Mouse (Mus musculus) cerebellum, adult 8-10 months (tissue): ENCODE measurements at regions not wholly inside any gene's neighbourhood (a gene's known extent, or its start where the extent isn't known, plus 50 kb on each side); places are given as distances from the start of the nearest gene placed in this dataset.

ENCODE experiments used
- DNase-seq: peaks from one replicate; pipeline ENCODE4 v3.0.0; 2022

- DNase-seq, result no peak
Measured at GRCm38 (mm10) chr4:152913497-152913896, 435.8 kb upstream of the Kcnab2 start.

DNA sequence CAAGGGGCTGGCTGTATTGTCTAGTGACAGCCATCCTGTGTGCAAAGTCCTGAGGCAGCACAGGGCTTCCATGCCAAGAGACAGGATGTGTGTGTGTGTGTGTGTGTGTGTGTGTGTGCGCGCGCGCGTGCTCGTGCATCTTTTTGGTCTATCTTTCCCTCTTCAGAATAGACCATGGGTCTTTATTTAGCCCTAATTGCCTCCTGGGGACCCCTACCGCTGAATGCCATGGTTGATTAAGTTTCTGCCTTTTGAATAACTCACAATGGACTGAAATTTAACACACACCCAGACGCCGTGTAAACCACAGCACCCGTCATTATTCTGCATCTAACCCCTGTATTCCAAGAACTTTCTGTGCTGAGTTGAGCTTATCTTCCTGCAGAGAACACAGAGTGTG, 435.2 kb upstream of the Kcnab2 start:
- no peak for DNase-seq

DNA sequence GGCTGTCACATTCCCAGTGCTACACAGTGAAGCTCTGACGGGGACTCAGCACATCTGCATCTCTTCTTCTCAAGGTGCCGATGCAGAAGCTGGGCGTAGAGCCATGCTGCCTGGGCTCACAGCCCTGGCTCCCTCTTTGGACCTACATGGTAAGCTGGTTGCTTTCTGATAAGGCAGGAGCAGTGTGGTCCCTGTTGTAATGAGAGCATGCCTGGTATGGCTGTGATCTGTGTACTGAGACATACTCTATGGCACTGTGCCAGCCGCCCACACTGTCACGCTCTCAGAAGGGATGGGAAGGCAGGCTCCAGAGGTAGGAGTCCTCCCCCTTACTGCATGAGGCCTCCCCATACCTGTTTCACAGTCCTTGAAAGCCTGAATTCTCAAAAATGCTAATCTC, 430.6 kb upstream of the Kcnab2 start:
- no peak for DNase-seq

GRCm38 (mm10) chr4:152902851-152903250, 425.2 kb upstream of the Kcnab2 start:
- no peak for DNase-seq

- DNase-seq, result no peak
Measured at GRCm38 (mm10) chr4:152900049-152900448, 422.4 kb upstream of the Kcnab2 start.

- no peak for DNase-seq
Measured at GRCm38 (mm10) chr4:152895076-152895475, 417.4 kb upstream of the Kcnab2 start.

DNA sequence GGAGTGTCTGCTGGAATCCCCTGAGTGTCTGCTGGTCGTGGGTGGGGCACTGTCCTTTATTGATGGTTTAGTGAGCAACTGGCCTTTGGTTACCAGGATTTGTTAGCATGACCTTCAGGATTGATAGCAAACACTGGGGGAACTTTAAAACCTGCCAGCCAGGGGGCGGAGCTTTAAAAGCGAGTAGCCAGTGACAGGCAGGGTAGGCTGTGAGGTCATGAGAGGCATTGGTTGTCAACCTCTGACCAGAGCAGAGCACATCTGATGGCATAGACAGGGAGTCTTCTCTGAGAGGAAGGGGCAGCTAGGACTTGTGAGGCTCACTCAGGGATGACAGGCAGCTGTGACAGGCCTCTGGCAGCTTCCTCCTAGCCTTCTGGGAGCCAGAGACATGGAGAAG, 415.3 kb upstream of the Kcnab2 start:
- DNase-seq, result no peak

GRCm38 (mm10) chr4:152889211-152889610, 411.5 kb upstream of the Kcnab2 start:
- DNase-seq, result no peak

GRCm38 (mm10) chr4:152888306-152888705, 410.6 kb upstream of the Kcnab2 start:
- DNase-seq, result no peak

DNA sequence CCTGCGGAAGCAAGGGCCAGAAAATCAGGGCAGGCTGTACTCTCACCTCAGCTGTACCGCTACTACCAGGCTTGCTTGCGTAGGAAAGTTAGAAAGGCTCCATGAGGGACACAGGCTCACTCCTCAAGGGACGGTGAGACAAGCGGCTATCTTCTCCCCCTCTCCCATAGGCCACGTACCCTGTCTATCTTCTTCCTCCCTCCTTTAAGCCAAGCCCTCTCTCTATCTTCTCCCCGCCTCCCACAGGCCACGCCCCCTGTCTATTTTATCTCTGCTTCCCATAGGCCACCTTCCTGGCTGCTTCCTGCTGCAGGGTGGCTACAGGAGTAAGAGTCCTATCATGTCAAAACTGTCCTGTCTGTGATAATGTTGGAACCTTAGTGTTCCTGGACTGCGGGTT, 409.1 kb upstream of the Kcnab2 start:
- DNase-seq, result no peak

GRCm38 (mm10) chr4:152881433-152881930, 403.8 kb upstream of the Kcnab2 start:
- no peak for DNase-seq

- DNase-seq, result no peak
Measured at GRCm38 (mm10) chr4:152880368-152880767, 402.7 kb upstream of the Kcnab2 start.

GRCm38 (mm10) chr4:152878941-152879340, 401.3 kb upstream of the Kcnab2 start:
- DNase-seq, result no peak

- DNase-seq, result no peak
Measured at GRCm38 (mm10) chr4:152878401-152878800, 400.7 kb upstream of the Kcnab2 start.

GRCm38 (mm10) chr4:152870046-152870445, 392.4 kb upstream of the Kcnab2 start:
- DNase-seq, result no peak

DNA sequence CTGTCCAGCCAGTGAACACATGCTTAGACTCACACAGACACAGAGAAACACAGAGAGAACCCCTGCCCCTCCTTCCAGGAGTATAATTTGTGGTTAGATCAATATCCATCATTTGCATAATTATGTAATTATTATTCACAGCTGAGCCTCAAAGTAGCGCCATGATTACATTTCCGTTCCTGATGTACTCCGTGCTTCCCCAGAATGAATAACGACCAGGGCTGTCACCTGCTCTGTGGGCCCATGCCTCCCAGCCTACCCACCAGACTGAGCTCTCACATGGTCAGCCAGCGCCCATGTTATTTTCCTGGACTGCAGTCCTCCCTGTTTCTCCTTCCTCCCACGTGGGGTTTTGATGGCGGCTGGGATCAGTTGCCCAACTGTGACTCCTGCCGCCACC, 388.2 kb upstream of the Kcnab2 start:
- DNase-seq, result no peak

GRCm38 (mm10) chr4:152862818-152863614, 385.3 kb upstream of the Kcnab2 start:
- no peak for DNase-seq

- no peak for DNase-seq
Measured at GRCm38 (mm10) chr4:152859161-152859560, 381.5 kb upstream of the Kcnab2 start.

DNA sequence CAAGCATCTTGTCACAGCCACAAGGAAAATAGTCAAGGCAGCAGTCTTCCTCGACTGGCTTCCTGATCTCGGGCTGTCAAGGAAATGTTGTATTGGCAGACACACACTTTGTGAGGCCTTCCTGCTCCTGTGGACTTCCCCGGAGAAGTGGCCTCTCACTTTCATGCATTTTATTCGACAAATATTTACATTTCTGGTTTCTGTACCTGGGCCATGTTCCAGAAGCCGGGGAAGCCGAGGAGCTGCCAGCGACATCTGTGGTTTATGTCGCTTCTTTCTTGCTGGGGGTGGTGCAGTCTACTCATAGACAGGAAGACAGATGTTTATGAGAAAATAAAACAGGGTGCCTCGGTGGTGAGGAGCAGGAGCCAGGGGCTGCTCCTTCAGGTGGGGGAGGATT, 372.5 kb upstream of the Kcnab2 start:
- DNase-seq, result no peak

GRCm38 (mm10) chr4:152836080-152836479, 358.4 kb upstream of the Kcnab2 start:
- DNase-seq, result no peak

DNA sequence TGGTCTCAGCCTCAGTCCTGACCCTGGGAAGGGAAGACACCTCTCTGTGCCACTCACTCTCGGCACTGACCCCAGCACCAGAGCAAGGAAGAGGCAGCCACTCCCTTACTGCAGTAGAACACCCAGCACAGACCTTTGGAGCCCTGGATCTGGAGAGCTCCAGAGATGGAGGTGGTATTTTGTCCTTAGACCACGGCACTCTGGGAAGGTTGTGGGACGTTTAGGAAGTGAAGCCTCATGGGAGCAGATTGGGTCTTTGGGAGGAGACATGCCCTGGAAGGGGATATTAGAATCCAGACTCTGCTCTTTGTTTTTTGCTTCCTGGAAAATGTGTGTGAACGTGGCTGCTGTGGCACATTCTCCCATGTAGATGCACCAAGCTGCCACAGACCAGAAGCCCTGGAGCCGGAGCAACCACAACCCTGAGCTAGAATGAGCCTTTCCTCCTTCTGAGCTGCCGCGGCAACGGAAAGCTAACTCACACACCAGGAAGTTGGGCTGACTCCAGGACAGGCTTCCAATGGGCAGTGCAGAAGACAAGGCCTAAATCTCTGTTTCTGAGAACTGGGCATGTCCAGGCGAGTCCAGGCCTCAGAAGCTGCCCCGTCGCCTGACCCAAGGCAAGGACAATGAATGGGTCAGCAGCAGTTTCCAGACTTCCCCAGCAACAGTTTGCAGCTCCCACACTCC, 356.9 kb upstream of the Kcnab2 start:
- DNase-seq, result no peak

DNA sequence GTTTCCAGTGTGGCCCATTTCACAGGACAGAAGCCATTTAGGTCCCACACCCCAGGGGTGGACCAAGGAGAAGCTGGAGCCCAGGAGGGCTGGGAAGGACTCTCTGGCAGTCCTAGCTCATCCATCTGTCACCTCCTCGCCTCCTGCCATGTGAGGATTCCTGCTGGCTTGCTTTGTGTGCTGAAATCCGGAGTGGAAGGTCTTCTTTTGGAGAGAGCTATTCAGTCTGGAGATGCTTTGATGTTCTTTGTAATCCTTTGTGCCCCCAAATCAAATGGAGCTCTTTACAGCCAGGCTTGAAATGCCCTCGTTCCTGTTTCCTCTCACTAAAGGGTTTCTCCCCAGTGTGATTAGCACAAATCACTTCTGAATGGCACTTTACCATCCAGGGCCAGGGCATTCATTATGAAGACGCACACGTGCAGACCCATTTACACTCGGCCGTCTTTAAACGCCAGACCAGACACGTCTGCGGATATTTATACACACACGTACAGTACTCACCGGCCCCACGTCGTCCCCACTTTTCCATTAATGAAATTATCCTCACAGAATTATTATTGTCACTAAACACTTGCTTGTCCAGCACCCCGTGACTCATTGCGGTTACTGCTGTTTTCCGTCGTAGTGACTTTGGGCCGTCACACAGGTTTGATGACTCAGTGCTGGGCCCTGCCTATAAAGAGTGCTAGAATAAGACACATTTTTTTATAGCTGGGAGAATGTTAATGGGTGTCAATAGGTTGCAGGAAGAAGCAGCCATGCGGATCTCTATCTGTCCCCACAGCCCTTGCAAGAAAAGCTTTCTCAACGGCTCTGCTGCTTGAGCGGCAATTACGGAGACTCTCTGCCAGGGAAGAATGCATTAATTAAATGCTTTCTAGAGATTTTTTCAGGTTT, 356.0 kb upstream of the Kcnab2 start:
- DNase-seq, result no peak

GRCm38 (mm10) chr4:152832757-152833363, 355.2 kb upstream of the Kcnab2 start:
- no peak for DNase-seq
